Mouse (Mus musculus) liver, embryonic 15.5 days (tissue): Measurements from ENCODE around the gene Stk11ip. TPM values are rescaled to one million over a fixed set of nuclear protein-coding genes. Genes with fewer than 3 reads are reported as not detected.

Experiments
- ATAC-seq: fragments of 200-750 bp; cut with Nextera tagmentation; 2 replicates; pipeline ENCODE4 v1.8.0; 2017; ENCODE audit warnings: moderate number of reproducible peaks, mild to moderate bottlenecking, moderate library complexity; ENCODE audit not compliant: insufficient read depth
- H3K27ac ChIP-seq: fragments of 300-500 bp; sonication (generic); replicated peaks from 2 replicates; pipeline ENCODE4 v1.5.1; 2015; ENCODE audit warnings: mild to moderate bottlenecking, inconsistent platforms
- H3K27me3 ChIP-seq: fragments of 300-500 bp; sonication (generic); 2 replicates; pipeline ENCODE4 v1.6.1; 2015; ENCODE audit warnings: mild to moderate bottlenecking, inconsistent platforms
- H3K36me3 ChIP-seq: fragments of 300-500 bp; sonication (generic); replicated peaks from 2 replicates; pipeline ENCODE4 v1.6.1; 2015; ENCODE audit warnings: moderate library complexity, mild to moderate bottlenecking, inconsistent platforms
- H3K4me1 ChIP-seq: fragments of 300-500 bp; sonication (generic); replicated peaks from 2 replicates; pipeline ENCODE4 v1.6.1; 2015; ENCODE audit warnings: inconsistent platforms
- H3K4me2 ChIP-seq: fragments of 300-500 bp; sonication (generic); 2 replicates; pipeline ENCODE4 v1.6.1; 2015; ENCODE audit warnings: moderate library complexity, mild to moderate bottlenecking, inconsistent platforms
- H3K4me3 ChIP-seq: fragments of 300-500 bp; sonication (generic); replicated peaks from 2 replicates; pipeline ENCODE4 v1.5.1; 2015; ENCODE audit warnings: mild to moderate bottlenecking, inconsistent platforms
- H3K9ac ChIP-seq: fragments of 300-500 bp; sonication (generic); 2 replicates; pipeline ENCODE4 v1.6.1; 2015; ENCODE audit warnings: moderate library complexity, mild to moderate bottlenecking, inconsistent platforms
- H3K9me3 ChIP-seq: fragments of 300-500 bp; sonication (generic); replicated peaks from 2 replicates; pipeline ENCODE4 v1.6.1; 2016; ENCODE audit warnings: inconsistent platforms
- WGBS: fragments of 180-500 bp; shearing (Covaris S2); methylation state at CpG from one replicate; pipeline ENCODE4 v1.1.7; 2015; ENCODE audit warnings: mixed read lengths; ENCODE audit not compliant: insufficient replicate concordance; 5-methylcytosine and 5-hydroxymethylcytosine counted together
- polyA plus RNA-seq: library from polyadenylated mRNA; unstranded; fragments of >200 nt; fragmentation: Nextera tagmentation; extraction: Ambion mirVana; gene quantifications from 2 replicates; pipeline ENCODE4 v1.2.1, GENCODE M21; 2015

The Stk11ip gene
- polyA plus RNA-seq, 1 experiment from 2014 or later, result 5.1 TPM

DNA sequence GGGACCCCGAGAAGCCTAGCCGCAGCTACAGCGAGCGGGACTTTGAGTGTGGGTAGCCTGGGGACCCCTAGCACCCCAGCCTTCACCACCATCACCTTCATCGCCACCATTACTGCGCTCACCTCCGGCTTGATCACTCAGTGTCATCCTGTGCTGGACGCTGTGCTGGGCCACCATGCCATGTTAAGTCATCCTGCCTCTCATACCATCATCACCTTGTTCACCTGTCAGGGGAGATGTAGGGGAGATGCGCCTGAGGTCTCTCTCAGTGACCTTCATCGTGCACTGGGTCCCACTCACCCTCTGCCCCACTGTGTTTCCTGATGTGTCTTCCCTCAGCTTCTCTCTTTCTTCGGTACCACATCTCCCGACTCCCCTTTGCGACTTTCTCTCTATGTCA is 26.0 kb downstream of the Stk11ip start:
- H3K9me3 ChIP-seq, result no peaks in the 10 kb centered on the region
- H3K4me1 ChIP-seq, result no peaks in the 10 kb centered on the region
- 73% methylated on average over 13 of the region's 13 CpGs for WGBS
- H3K27me3 ChIP-seq, result peaks cover 49% of the 10 kb centered on the region
- ATAC-seq, result no peak
- H3K4me3 ChIP-seq, result no peak overlapping the region
- H3K4me2 ChIP-seq, result no peak overlapping the region
- H3K9ac ChIP-seq, result no peak overlapping the region
- no peak overlapping the region for H3K27ac ChIP-seq
- H3K36me3 ChIP-seq, result no peaks in the 10 kb centered on the region

DNA sequence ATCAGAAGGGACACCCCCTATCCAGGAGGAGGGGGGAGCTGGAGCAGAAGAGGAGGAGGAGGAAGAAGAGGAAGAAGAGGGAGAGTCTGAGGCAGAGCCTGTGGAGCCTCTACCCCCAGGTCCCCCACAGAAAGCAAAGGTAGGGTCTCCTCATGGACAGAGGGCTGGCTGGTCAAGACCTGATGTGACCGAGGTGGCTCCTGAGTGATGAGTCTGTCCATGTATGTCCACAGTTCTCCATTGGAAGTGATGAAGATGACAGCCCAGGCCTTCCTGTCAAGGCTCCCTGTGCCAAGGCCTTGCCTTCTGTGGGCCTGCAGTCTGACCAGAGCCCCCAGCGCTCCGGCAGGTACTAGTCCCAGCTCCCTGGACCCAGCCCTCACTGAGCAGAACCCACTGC is 26.8 kb downstream of the Stk11ip start:
- Histone ChIP-seq H3K27me3 (peaks cover 49% of the 10 kb centered on the region), H3K4me3 (no peak overlapping the region), H3K4me1 (no peaks in the 10 kb centered on the region), H3K36me3 (no peaks in the 10 kb centered on the region), H3K9ac (no peak overlapping the region), H3K9me3 (no peaks in the 10 kb centered on the region), H3K4me2 (no peak overlapping the region), H3K27ac (no peak overlapping the region)
- 69% methylated on average over 3 of the region's 3 CpGs for WGBS
- ATAC-seq, result no peak

DNA sequence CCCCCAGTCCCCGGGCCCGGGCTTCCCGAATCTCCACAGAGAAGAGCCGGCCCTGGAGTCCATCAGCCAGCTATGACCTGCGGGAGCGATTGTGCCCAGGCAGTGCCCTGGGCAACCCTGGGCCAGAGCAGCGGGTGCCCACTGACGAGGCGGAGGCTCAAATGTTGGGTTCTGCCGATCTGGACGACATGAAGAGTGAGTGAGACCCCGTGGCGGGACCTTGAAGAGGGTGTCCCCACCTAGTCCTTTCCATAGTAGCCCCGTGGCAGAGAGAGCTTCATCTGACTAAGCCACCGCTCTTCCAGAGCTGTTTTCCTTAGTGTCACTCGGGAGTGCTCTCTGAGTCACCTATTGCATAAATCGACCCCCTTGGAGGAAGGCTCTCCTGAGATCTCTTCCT is 27.5 kb downstream of the Stk11ip start:
- Histone ChIP-seq H3K4me2 (no peak overlapping the region), H3K9me3 (no peaks in the 10 kb centered on the region), H3K36me3 (no peaks in the 10 kb centered on the region), H3K27ac (no peak overlapping the region), H3K9ac (no peak overlapping the region), H3K27me3 (peaks cover 49% of the 10 kb centered on the region), H3K4me3 (no peak overlapping the region), H3K4me1 (no peaks in the 10 kb centered on the region)
- 72% methylated on average over 17 of the region's 17 CpGs for WGBS
- ATAC-seq, result no peak

DNA sequence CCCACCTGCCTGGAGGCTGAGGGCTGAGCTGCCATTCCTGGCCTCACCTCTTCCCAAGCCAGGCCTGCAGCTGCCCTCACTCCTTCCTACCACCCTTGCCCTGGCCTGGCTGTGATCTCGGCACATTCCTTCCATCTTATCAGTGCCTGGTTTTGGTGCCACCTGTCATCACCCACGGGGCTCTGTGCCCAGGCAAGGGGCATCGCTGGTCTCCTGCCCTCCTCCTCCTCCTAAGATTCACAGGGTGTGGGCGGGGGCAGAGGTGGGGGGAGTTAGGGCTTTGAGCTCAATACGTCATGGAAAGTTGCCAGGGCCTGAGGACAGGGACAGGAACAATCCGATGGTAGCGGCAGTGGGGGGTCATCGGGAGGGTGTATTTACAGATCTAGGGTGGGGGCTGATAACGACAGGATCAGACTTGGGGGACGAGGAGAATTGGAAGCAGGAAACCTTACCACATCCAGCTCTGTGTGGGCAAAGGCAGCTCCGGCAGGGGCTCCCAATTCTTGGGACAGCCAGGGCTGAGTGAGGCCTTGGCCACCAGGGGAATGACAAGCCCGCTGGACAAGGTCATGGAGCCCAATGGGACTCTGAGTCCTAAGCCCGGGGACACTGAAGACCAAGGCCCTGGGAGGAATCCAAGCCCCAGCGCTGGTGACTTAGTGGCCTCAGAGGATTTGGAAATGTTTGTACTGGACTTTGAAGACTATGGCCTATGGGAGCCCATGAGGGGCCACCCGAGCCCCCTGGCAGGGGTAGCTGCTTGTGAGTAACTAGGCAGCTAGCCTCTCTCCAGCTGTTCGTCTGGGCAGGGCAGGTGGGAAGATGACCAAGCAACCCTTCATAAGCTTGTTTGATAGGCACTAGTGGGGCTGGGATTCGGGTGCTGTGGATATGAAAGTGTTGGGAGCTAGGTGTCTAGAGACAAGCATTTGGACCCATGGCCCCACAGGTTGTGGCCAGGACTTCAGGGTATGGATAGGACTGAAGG is 28.3 kb downstream of the Stk11ip start:
- no peaks in the 10 kb centered on the region for H3K4me1 ChIP-seq
- H3K9me3 ChIP-seq, result no peaks in the 10 kb centered on the region
- peaks cover 45% of the 10 kb centered on the region for H3K27me3 ChIP-seq
- 59% methylated on average over 17 of the region's 17 CpGs for WGBS
- no peak overlapping the region for H3K4me2 ChIP-seq
- H3K27ac ChIP-seq, result no peak overlapping the region
- no peak overlapping the region for H3K9ac ChIP-seq
- no peak overlapping the region for H3K4me3 ChIP-seq
- no peaks in the 10 kb centered on the region for H3K36me3 ChIP-seq
- no peak for ATAC-seq

DNA sequence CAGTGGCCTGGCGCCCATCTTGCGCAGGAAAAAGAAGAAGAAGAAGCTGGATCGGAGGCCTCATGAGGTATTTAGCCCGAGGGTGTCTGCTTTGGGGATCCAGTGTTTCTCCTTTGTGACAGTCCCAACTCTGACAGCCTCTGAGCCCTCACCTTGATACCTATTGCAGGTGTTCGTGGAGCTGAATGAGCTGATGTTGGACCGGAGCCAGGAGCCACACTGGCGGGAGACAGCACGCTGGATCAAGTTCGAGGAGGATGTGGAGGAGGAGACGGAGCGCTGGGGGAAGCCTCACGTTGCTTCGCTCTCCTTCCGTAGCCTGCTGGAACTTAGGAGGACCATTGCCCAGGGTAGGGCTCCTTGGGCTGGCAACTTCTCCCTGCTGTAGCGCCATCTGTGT is 29.3 kb downstream of the Stk11ip start:
- 74% methylated on average over 15 of the region's 15 CpGs for whole genome bisulfite sequencing
- ATAC-seq, result no peak
- no peak overlapping the region for H3K9ac ChIP-seq
- H3K4me2 ChIP-seq, result no peak overlapping the region
- H3K9me3 ChIP-seq, result no peaks in the 10 kb centered on the region
- no peak overlapping the region for H3K4me3 ChIP-seq
- H3K27me3 ChIP-seq, result peaks cover 35% of the 10 kb centered on the region
- H3K36me3 ChIP-seq, result no peaks in the 10 kb centered on the region
- no peaks in the 10 kb centered on the region for H3K4me1 ChIP-seq
- no peak overlapping the region for H3K27ac ChIP-seq

DNA sequence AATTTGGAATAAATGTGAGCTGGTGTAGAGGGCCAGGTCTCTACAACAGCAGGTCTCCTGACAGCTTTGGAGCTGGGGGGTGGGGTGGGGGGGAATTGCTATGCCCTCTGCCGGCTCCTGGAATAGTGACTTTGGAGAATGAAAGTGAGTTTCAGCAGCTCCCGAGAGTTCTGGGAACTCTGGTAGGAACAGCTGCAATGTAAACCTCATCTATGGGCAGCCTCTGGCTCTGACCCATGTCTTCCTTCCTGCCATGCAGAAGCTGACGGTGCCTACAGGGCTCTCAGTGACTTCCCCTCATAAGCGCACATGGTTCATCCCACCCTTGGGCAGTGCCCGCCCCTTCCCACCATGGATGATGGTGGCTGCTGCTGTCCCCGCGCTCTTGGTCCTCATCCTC is 34.4 kb downstream of the Stk11ip start:
- no peaks in the 10 kb centered on the region for H3K9me3 ChIP-seq
- peaks cover 4% of the 10 kb centered on the region for H3K27me3 ChIP-seq
- no peak for ATAC-seq
- peaks cover 3% of the 10 kb centered on the region; the same call in 1 of the 2 replicates for H3K4me1 ChIP-seq
- H3K4me3 ChIP-seq, result no peak overlapping the region
- H3K9ac ChIP-seq, result no peak overlapping the region
- H3K36me3 ChIP-seq, result no peaks in the 10 kb centered on the region
- WGBS, result 60% methylated on average over 7 of the region's 7 CpGs
- H3K4me2 ChIP-seq, result no peak overlapping the region
- H3K27ac ChIP-seq, result no peak overlapping the region

DNA sequence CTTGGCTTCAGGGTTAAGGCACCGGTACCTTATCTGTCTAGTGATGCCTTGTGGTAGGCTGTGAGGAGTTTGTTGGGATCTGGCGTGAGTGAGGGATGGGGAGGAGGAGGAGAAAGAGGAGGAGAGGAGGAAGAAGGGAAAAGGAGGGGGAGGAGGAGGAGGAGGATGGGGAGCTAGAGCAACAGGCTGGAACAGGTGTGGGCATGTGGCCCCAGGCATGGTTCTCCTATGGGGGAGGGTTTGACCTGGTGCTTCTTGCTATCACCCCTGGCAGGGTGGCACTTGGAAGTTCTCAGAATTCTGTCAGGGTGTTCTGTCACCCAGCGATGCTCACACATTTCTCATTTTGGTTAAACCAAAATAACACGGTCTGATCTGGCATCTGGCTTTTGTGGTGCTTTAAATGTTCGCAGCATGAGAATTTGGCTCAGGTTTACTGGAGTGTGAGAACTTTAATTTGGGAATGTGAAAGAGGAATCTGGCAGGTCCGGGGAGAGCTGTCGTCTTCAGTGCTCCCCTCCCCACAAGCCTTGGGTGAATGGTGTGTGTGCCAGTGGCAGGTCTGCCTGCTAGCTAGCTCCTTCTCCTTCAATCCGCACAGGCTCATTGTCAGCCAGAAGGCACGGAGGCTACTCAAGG is 34.9 kb downstream of the Stk11ip start:
- 68% methylated on average over 9 of the region's 9 CpGs for WGBS
- no peak overlapping the region for H3K4me2 ChIP-seq
- no peak for ATAC-seq
- no peak overlapping the region for H3K4me3 ChIP-seq
- no peaks in the 10 kb centered on the region for H3K36me3 ChIP-seq
- H3K4me1 ChIP-seq, result peaks cover 3% of the 10 kb centered on the region; the same call in 1 of the 2 replicates
- peaks cover 5% of the 10 kb centered on the region for H3K27me3 ChIP-seq
- H3K9ac ChIP-seq, result no peak overlapping the region
- no peaks in the 10 kb centered on the region for H3K9me3 ChIP-seq
- H3K27ac ChIP-seq, result no peak overlapping the region

DNA sequence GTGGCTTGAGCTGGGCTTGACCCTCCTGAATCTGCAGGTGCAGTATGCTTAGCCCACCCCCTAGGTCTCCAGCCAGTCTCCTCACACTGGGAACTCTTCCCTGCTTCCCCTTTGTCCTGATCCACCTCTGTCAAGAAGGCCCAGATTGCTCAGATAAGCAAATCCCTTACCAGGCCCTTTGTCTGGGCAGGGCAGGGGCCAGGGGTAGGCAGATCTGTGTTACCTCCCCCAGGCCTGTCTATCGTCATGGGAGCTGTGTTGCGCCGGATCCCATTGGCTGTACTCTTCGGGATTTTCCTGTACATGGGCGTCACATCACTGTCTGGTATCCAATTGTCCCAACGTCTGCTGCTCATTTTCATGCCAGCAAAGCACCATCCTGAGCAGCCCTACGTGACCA is 35.7 kb downstream of the Stk11ip start:
- WGBS, result 67% methylated on average over 7 of the region's 7 CpGs
- no peak for ATAC-seq
- H3K4me2 ChIP-seq, result no peak overlapping the region

DNA sequence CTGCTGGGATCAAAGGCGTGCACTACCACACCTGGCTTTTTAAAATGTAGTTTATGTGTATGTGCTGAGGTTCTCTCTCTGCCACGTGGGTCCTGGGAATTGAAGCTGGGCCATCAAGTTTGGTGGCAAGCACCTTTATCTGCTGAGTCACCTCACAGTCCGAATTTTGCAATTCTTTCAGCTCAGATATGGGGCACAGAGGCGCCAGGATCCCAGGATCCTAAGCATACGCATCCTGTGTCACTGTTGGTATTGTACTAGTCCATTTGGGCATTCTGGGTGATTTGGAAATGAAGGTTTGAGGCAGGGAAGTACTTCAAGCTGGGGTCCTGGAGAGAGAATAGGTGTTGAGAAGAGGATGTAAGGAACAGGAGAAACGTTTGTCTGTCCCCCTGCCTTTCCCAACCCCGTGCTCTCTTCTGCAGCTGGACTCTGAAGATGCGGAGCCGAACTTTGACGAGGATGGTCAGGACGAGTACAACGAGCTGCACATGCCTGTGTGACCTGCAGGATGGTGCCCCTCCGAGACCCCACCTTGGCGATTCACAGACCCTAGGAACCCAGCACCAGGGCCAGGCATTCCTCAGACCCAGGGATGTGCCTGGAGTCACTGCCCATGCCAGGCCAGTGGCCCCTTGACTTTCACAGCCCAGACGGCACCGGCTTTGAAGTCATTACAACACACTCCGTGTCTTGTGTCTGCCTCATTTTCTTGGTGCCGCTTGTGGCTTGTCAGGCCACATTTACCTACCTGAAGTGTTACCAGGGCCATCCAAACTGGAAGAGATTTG is 37.3 kb downstream of the Stk11ip start:
- no peak overlapping the region for H3K27ac ChIP-seq
- no peak overlapping the region for H3K4me3 ChIP-seq
- WGBS, result 59% methylated on average over 18 of the region's 18 CpGs

More for the DNA sequence above, 35.7 kb downstream of the Stk11ip start:
- Histone ChIP-seq H3K27ac (no peak overlapping the region), H3K9ac (no peak overlapping the region), H3K4me1 (peaks cover 3% of the 10 kb centered on the region; the same call in 1 of the 2 replicates), H3K36me3 (no peaks in the 10 kb centered on the region), H3K9me3 (no peaks in the 10 kb centered on the region), H3K4me3 (no peak overlapping the region), H3K27me3 (peaks cover 11% of the 10 kb centered on the region)

DNA sequence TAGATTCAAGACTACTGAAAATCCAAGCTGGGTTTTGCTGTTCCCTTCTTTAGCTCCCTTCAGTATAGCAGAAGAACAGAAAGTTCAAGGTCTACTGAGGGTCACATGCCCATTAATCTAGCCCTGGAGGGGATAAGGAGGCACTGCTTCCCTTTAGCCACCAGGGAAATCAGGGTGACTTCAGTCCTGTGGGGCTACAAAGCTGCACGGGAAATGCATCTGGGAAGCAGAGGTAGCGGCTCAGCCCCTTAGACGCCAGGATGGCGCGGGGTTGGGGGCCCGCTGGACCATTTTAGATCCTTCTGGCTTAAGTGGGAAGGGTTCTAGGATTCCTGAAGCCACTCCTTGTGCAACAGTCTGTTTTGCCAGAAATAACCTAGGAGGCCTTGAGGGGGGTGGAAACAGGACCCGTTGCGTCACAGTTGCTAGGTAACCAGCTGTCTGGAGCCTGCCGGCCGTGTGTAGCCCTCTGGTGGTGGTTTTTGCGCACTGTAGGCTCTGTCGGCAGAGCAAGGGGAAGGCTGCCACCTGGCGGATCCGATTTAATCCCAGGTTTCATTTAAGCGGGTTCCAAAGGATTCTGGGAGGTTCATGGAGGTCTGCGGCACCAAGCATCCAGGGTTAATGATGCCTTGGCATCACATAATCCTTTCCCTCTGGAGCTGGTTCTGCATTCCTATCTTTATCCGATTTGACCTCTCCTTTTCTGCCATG is 38.0 kb downstream of the Stk11ip start:
- H3K4me3 ChIP-seq, result no peak overlapping the region
- peaks cover 14% of the 10 kb centered on the region for H3K27me3 ChIP-seq
- peak; percentile 72 for ATAC-seq
- H3K36me3 ChIP-seq, result no peaks in the 10 kb centered on the region
- H3K9ac ChIP-seq, result no peak overlapping the region
- no peaks in the 10 kb centered on the region for H3K9me3 ChIP-seq
- WGBS, result 10% methylated on average over 17 of the region's 17 CpGs
- no peak overlapping the region for H3K4me2 ChIP-seq
- H3K27ac ChIP-seq, result no peak overlapping the region
- peaks cover 3% of the 10 kb centered on the region; the same call in 1 of the 2 replicates for H3K4me1 ChIP-seq

More for the DNA sequence above, 37.3 kb downstream of the Stk11ip start:
- no peak overlapping the region for H3K9ac ChIP-seq
- no peak for ATAC-seq
- peaks cover 3% of the 10 kb centered on the region; the same call in 1 of the 2 replicates for H3K4me1 ChIP-seq
- H3K36me3 ChIP-seq, result no peaks in the 10 kb centered on the region
- peaks cover 11% of the 10 kb centered on the region for H3K27me3 ChIP-seq
- H3K4me2 ChIP-seq, result no peak overlapping the region
- no peaks in the 10 kb centered on the region for H3K9me3 ChIP-seq
